Mouse (Mus musculus): ENCODE data around the gene Dhx32. TPM values are rescaled to one million over a fixed set of nuclear protein-coding genes. Genes with fewer than 3 reads are reported as not detected.

Dhx32 gene
- total and polyA plus RNA-seq, 3 experiments = 25.6 to 27.1 TPM; not detected in 1

DNA sequence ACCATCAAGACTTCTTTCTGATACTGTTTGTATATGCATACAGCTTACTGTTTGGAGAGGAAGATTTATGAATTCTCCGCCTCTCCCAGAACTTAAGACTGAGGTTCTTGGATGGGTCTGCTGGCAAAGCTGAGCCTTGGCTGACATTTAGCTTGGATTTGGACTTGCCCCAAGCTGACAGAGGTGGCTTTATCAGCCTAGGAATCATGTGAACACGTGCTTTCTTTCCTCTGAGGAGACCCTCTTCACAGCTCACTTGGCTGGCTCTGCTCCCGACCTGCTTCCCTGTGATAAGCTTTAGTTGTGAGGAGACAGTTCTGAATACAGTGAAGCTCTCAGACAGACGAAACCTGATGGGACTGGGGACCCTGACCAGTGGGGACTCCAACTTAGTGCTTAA is 38.9 kb downstream of the Dhx32 start:
- H3K4me3 ChIP-seq (ENCODE audit: control insufficient read depth in 1 of 2, insufficient read depth in 1 of 2, low read depth in 2 of 2, low read length in 2 of 2) = no peak overlapping the region

DNA sequence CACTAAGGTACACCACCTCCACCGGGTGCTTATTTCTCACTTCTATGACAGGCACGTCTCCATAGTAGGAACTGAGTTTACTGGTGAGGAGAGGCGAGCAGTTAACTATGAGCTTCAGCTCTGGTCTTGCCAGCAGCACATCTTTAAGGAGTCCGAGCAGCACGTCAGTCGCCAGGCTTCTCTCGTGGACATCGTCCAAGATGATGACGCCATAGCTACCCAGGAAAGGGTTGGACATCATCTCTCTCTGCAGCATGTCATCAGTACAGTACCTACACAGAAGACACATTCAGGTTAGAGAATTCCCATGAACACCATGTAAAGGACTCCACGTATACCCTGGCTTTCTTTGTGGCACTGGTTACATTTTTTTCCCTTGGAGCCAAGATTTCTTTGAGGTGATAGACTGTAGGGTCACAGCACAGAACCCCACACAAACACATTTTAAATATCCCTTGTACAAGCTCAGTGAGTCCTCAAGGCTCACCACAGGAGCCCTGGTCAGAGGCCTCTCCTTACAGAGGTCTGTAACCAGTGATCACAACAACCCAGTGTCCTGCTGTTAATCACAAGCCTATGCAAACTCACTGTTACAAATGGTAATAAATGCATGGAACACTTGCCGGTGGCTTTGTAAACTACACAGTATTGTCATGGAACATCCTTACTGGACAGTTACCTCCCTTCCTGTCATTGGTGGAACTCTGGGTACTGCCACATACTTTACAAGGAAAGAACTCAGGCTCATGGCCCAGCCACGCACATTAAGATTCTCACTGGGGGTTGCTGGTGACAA is 39.8 kb downstream of the Dhx32 start:
- no peak overlapping the region for H3K27ac ChIP-seq (ENCODE audit: control insufficient read depth, low read depth, low read length)
- peaks cover 0 to 3% of the 10 kb centered on the region in 2 experiments; a peak in 2 of 4 replicates for H3K36me3 ChIP-seq (ENCODE audit: control insufficient read depth in 1 of 2, insufficient read depth in 2 of 2, low read length in 2 of 2)
- no peak overlapping the region for H3K4me3 ChIP-seq (ENCODE audit: control insufficient read depth in 1 of 2, insufficient read depth in 1 of 2, low read depth in 2 of 2, low read length in 2 of 2)
- no peaks in the 10 kb centered on the region; a peak in 1 of 4 replicates for H3K4me1 ChIP-seq (ENCODE audit: control insufficient read depth in 1 of 2, insufficient read depth in 2 of 2, low read length in 2 of 2)
- no peaks in the 10 kb centered on the region for H3K9me3 ChIP-seq (replicated peaks; ENCODE audit: insufficient read depth, low read length)
- TF ChIP-seq SIN3A (IDR thresholded peaks at IDR 0.05; ENCODE audit: low read length) = no peak
- TF ChIP-seq BHLHE40 (IDR thresholded peaks at IDR 0.05; ENCODE audit: borderline replicate concordance, low read depth, low read length) = no peak
- TF ChIP-seq POLR2AphosphoS2 (IDR thresholded peaks at IDR 0.05; ENCODE audit: low read length) = no peak
- TF ChIP-seq E2F4 (IDR thresholded peaks at IDR 0.05; ENCODE audit: borderline replicate concordance, low read depth, low read length) = no peak
- no peak for TF ChIP-seq ZNF384 (IDR thresholded peaks at IDR 0.05; ENCODE audit: low read depth, low read length)
- no peak for TF ChIP-seq CTCF (IDR thresholded peaks at IDR 0.05 in 2 of 3, conservative IDR thresholded peaks at IDR 0.05 in 1 of 3; ENCODE audit: control insufficient read depth in 1 of 3, insufficient read depth in 1 of 3, low read depth in 2 of 3, low read length in 3 of 3, poor library complexity in 1 of 3, severe bottlenecking in 1 of 3)
- TF ChIP-seq CHD2 (IDR thresholded peaks at IDR 0.05; ENCODE audit: low read length) = no peak
- no peak for TF ChIP-seq TAL1 (IDR thresholded peaks at IDR 0.05; ENCODE audit: low read length)
- TF ChIP-seq MYC (IDR thresholded peaks at IDR 0.05; ENCODE audit: low read depth, low read length) = no peak
- no peak for TF ChIP-seq NRF1 (IDR thresholded peaks at IDR 0.05; ENCODE audit: insufficient read depth, low read depth, low read length, poor library complexity, severe bottlenecking)
- no peak for TF ChIP-seq MAFK (IDR thresholded peaks at IDR 0.05; ENCODE audit: borderline replicate concordance, low read depth, low read length)
- no peak for TF ChIP-seq MXI1 (IDR thresholded peaks at IDR 0.05; ENCODE audit: low read depth, low read length)
- TF ChIP-seq GATA1 (IDR thresholded peaks at IDR 0.05; ENCODE audit: low read depth, low read length) = no peak
- TF ChIP-seq SMC3 (IDR thresholded peaks at IDR 0.05; ENCODE audit: low read depth, low read length) = no peak
- H3K9ac ChIP-seq (ENCODE audit: control insufficient read depth, low read depth, low read length, poor library complexity, severe bottlenecking) = no peak overlapping the region
- no peaks in the 10 kb centered on the region for H3K79me2 ChIP-seq (ENCODE audit: control insufficient read depth, insufficient read depth, low read length, poor library complexity)
- DNase-seq (ENCODE audit: low read depth, low spot score) = no peak
- no peaks in the 10 kb centered on the region for H3K27me3 ChIP-seq (ENCODE audit: control insufficient read depth in 1 of 2, insufficient read depth in 2 of 2, low read length in 2 of 2)

More for the DNA sequence above, 38.9 kb downstream of the Dhx32 start:
- Histone ChIP-seq H3K9ac (ENCODE audit: control insufficient read depth, low read depth, low read length, poor library complexity, severe bottlenecking) (no peak overlapping the region), H3K4me1 (ENCODE audit: control insufficient read depth in 1 of 2, insufficient read depth in 2 of 2, low read length in 2 of 2) (no peaks in the 10 kb centered on the region; a peak in 1 of 4 replicates), H3K27me3 (ENCODE audit: control insufficient read depth in 1 of 2, insufficient read depth in 2 of 2, low read length in 2 of 2) (no peaks in the 10 kb centered on the region), H3K36me3 (ENCODE audit: control insufficient read depth in 1 of 2, insufficient read depth in 2 of 2, low read length in 2 of 2) (peaks cover 0 to 3% of the 10 kb centered on the region in 2 experiments; a peak in 2 of 4 replicates), H3K27ac (ENCODE audit: control insufficient read depth, low read depth, low read length) (no peak overlapping the region), H3K9me3 (replicated peaks; ENCODE audit: insufficient read depth, low read length) (no peaks in the 10 kb centered on the region), H3K79me2 (ENCODE audit: control insufficient read depth, insufficient read depth, low read length, poor library complexity) (no peaks in the 10 kb centered on the region)
- no peak for TF ChIP-seq POLR2AphosphoS2 (IDR thresholded peaks at IDR 0.05; ENCODE audit: low read length)
- no peak for TF ChIP-seq SMC3 (IDR thresholded peaks at IDR 0.05; ENCODE audit: low read depth, low read length)
- TF ChIP-seq RAD21 (IDR thresholded peaks at IDR 0.05; ENCODE audit: low read depth, low read length) = no peak
- no peak for TF ChIP-seq BHLHE40 (IDR thresholded peaks at IDR 0.05; ENCODE audit: borderline replicate concordance, low read depth, low read length)
- peak; percentile 46; the same call in 1 of the 2 replicates for TF ChIP-seq MAX (IDR thresholded peaks at IDR 0.05; ENCODE audit: low read length)
- 0 out of 2 replicates have a peak, but pooled peaks have one; percentile 26 for TF ChIP-seq USF1 (IDR thresholded peaks at IDR 0.05; ENCODE audit: low read depth, low read length)
- no peak for TF ChIP-seq POLR2A (IDR thresholded peaks at IDR 0.05; ENCODE audit: control insufficient read depth in 1 of 2, insufficient read depth in 1 of 2, low read depth in 1 of 2, low read length in 2 of 2, poor library complexity in 1 of 2)
- TF ChIP-seq UBTF (IDR thresholded peaks at IDR 0.05; ENCODE audit: borderline replicate concordance, insufficient read depth, low read depth, low read length) = no peak
- TF ChIP-seq POLR2AphosphoS5 (IDR thresholded peaks at IDR 0.05; ENCODE audit: borderline replicate concordance, low read depth, low read length) = no peak
- no peak for TF ChIP-seq EP300 (IDR thresholded peaks at IDR 0.05; ENCODE audit: low read depth in 1 of 2, low read length in 2 of 2)
- no peak for DNase-seq (ENCODE audit: low read depth, low spot score)

All from MEL (cell line).